Mouse (Mus musculus) embryo, embryonic 10 days (tissue): ENCODE data around the gene Fah.
A peak's percentile ranks its signal among the peaks of the same experiment; 100 is the strongest.

Experiments used
- DNase-seq: peaks from one replicate; pipeline ENCODE4 v3.0.0-alpha.2; 2015; ENCODE audit warnings: low spot score

Fah gene

GRCm38 (mm10) chr7:84594917-84595303, 11.6 kb downstream of the Fah start:
- no peak for DNase-seq

DNA sequence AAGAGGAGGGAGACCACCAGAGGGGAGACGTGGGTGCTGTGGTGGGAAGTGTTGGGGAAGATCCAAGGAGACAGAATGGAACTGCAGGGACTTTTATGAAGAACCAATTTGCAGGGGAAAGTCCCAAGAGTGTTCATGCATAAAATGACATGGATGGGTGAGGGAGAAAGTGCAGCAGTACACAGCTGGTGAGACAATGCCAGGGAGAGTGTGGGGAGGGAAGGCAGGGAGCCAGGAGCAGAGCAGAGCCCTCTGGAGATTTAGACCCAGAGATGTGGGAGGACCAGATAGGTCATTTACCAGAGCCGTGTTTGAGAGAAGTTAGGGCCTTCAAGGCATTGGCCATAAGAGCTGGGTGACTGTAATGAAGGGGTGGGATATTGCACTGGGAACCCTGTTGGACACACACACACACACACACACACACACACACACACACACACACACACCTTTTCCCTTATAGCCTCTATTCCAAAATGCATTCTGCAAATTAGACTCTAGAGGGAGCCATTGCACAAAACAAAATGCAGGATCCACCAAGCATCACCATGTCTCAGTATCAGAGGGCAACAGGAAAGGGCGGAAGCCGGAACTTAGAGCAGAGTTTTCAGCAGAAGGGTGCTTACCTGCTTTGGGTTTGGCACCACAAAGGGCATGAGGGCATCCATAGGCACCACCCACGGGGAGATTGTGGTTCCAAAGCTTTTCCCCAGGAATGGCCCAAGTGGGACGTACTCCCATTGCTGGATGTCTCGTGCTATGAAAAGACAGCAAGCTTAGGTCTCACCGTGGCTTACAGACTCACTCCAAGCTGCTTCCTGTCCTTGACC, 12.2 kb downstream of the Fah start:
- peak; percentile 62 for DNase-seq

GRCm38 (mm10) chr7:84591347-84591746, 15.2 kb downstream of the Fah start:
- no peak for DNase-seq

DNA sequence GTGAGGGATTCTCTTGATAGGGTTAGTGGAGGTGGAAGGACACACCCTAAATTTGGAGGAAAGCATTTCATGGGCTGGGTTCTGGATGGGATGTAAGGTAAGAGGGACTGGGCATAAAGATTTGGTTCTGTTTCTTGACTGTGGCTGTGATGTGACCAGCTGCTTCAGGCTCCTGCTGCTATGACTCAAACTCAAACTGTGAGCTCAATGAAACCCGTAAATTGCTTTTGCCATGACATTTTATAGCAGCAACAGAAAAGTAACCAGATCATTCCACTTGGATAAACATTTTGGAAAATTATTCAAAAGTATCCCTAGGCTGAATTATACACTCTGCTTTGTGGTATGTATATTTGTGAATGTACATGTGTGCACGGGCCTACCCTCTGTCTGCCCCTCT, 15.9 kb downstream of the Fah start:
- DNase-seq, result no peak

DNA sequence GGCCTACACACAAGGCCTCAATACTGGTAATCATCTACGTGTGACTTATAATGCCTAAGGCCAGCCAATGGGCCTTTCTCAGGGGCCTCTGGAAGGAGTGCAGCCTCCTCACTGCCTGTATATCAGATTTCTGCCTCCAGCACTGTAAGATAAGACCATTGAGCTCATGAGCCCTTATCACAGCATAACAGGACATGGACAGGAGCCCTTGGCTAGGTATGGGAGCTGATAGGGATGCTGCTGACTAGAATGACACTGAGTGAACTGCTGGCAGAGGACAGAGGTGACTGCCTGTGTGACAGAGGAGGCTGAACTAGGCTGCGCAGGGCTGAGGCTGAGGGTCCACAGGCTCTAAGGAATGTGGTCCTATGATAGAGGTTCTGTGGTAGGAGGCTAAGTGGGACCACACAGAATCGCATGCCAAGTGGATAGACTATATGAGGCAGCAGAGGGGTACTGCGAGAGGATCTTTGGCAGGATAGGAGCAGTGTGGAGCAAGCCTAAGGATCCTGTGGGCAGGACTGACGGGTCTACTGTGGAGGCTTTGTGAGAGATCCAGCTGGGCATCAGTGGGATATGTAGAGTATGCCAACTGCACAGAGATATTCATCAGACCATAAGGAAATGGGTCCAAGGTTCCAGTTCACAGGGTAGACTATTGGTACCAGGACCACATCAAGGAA, 19.3 kb downstream of the Fah start:
- DNase-seq, result no peak

- no peak for DNase-seq
These were observed 20.0 kb downstream of the Fah start for GRCm38 (mm10) chr7:84586360-84587100.

DNA sequence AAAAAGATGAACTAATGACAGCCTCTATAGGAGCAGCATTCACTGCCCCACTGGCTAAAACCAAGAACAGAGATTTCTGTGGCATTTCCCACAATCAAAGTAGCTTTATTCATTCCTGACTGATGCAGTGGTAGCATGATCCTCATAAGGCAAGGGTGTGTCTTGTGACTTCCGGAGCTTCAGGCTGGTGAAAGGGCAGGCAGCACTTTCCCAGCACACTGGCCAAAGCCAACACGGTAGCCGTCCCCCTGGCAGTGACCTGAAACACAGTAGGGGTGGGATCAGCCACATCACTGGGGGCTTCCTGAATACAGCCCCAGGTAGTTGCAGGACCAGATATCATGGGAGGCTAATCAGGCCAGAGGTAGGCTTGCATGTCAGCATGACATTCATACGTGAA, 21.4 kb downstream of the Fah start:
- no peak for DNase-seq

GRCm38 (mm10) chr7:84579769-84580168, 26.8 kb downstream of the Fah start:
- DNase-seq, result no peak

GRCm38 (mm10) chr7:84578841-84579240, 27.7 kb downstream of the Fah start:
- no peak for DNase-seq

GRCm38 (mm10) chr7:84577034-84577433, 29.5 kb downstream of the Fah start:
- DNase-seq, result no peak

DNA sequence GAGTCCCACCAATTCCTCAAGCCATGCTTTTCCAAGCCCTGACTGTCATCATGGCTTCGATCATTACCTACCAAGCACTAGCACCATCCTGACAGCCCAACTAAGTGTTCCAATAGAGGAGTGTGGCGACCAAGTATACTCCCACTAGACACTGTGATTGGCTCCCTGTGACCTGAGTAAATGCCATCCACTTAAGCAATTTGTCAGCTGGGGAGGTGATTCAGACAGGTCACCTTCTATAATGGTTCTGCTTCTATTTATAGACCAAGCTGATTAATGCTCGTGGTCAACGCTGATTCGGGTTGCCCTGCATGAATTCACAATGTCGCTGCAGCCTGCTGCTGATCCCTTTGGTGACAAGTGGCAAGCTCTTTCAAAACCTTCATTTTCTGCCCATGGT, 40.3 kb downstream of the Fah start:
- DNase-seq, result no peak

DNA sequence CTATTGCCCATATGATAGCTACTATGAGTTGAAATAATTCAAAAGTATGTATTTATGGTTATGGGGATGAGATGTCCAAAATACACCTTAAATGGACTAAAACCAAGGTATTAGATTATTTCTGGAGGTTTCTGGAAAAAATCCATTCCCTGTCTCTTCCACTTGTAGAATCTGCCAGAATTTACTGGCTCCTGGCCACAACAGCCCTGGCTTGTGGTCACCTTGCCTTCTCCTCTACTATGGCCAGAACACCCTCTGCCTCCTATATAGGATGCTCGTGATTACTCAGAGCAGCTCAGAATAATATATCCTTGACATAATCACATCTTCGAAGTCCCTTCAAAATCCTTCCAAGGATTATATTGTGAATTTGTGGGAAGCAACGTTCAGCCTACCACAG, 42.3 kb downstream of the Fah start:
- no peak for DNase-seq

DNA sequence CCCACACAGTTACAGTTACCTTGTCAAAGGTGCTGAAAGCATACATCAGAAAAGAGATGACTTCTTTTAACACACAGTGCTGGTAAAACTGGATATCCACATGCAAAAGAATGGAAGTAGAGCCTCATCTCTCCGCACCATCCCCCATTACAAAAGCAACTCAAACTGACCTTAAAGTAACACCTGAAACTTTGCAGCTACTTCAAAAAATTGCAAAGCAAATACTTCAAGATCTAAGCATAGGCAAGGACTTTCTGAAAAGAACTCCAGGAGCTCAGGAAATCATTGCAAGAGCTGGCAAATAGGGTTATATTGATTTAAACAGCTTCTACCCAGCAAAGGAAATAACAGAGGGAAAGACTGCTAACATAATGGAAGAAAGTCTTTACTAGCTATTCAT, 46.0 kb downstream of the Fah start:
- no peak for DNase-seq

GRCm38 (mm10) chr7:84557332-84557731, 49.2 kb downstream of the Fah start:
- DNase-seq, result peak; percentile 9

DNA sequence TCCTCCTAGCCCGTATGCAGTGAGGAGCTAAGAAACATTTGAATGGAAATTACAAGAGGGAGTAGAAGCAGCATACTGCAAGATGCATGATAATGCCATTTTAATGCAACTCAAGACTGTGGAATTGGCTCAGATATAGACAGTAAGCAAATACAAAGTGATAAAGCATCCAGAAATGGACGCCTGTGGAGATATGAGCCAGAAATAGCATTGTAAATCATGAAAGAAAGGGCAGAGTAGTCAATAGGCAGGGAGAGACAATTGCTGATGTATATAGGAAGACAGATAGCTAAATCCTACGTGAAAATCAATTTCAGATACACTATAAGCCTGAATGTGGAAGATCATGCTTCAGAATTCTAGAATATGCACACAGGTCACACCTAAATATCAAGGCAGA, 51.2 kb downstream of the Fah start:
- no peak for DNase-seq

DNA sequence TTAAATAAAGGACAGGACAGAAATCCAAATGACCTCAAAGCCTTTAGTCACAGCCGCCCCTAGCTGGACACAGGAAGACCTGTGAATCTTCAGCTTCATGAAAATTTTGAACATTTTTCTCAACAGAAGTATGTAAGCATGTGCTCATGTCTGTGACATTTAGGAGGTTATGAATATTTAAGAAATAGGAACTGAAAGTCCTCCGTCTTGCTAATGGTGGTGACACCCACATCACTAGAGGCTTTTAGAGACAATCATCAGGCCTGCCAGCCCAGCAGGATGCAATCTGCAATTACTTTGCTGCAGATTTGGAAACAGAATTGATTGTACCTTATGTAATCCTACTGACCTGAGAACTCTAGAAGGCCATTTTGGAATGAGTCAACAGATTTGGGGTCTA, 55.0 kb downstream of the Fah start:
- no peak for DNase-seq

GRCm38 (mm10) chr7:84546667-84547066, 59.9 kb downstream of the Fah start:
- DNase-seq, result no peak

- DNase-seq, result no peak
These were observed 61.6 kb downstream of the Fah start for GRCm38 (mm10) chr7:84544946-84545345.
